Mouse (Mus musculus) testis, adult 2 months (tissue): ENCODE measurements around the gene Jph3. TPM values are rescaled to one million over a fixed set of nuclear protein-coding genes. Genes with fewer than 3 reads are reported as not detected.

ENCODE experiments used
- H3K27ac ChIP-seq: fragments of 200-500 bp; 2 replicates; pipeline ENCODE4 v1.5.1; 2012; ENCODE audit warnings: low read depth, low read length; ENCODE audit not compliant: control insufficient read depth, insufficient read depth
- H3K27me3 ChIP-seq: fragments of 200-500 bp; 2 replicates; pipeline ENCODE4 v1.6.1; 2012; ENCODE audit warnings: mild to moderate bottlenecking, low read length, moderate library complexity; ENCODE audit not compliant: control insufficient read depth, insufficient read depth
- H3K36me3 ChIP-seq: fragments of 200-500 bp; 2 replicates; pipeline ENCODE4 v1.6.1; 2012; ENCODE audit warnings: mild to moderate bottlenecking, low read length; ENCODE audit not compliant: control insufficient read depth, insufficient read depth
- H3K4me1 ChIP-seq: fragments of 200-500 bp; 2 replicates; pipeline ENCODE4 v1.6.1; 2012; ENCODE audit warnings: low read length; ENCODE audit not compliant: control insufficient read depth, insufficient read depth
- H3K4me3 ChIP-seq: fragments of 200-500 bp; 2 replicates; pipeline ENCODE4 v1.5.1; 2012; ENCODE audit warnings: low read depth, mild to moderate bottlenecking, low read length, moderate library complexity, mixed read lengths; ENCODE audit not compliant: control insufficient read depth
- CTCF ChIP-seq: fragments of 200-500 bp; IDR thresholded peaks from 2 replicates; pipeline ENCODE4 v1.5.1; 2012; ENCODE audit warnings: low read depth, mild to moderate bottlenecking, inconsistent platforms, low read length, moderate library complexity; ENCODE audit not compliant: control insufficient read depth, insufficient read depth, insufficient replicate concordance
- POLR2A ChIP-seq: fragments of 200-500 bp; IDR thresholded peaks from 2 replicates; pipeline ENCODE4 v1.6.1; 2012; ENCODE audit warnings: low read depth, mild to moderate bottlenecking, inconsistent platforms, low read length, moderate library complexity; ENCODE audit not compliant: control insufficient read depth
- polyA plus RNA-seq: library from polyadenylated mRNA; depleted of rRNA; stranded (reverse); fragments of >200 nt; gene quantifications from 2 replicates; pipeline ENCODE4 v1.2.3, GENCODE M21; 2012

Gene Jph3
- polyA plus RNA-seq, 1 experiment = 3.1 TPM

DNA sequence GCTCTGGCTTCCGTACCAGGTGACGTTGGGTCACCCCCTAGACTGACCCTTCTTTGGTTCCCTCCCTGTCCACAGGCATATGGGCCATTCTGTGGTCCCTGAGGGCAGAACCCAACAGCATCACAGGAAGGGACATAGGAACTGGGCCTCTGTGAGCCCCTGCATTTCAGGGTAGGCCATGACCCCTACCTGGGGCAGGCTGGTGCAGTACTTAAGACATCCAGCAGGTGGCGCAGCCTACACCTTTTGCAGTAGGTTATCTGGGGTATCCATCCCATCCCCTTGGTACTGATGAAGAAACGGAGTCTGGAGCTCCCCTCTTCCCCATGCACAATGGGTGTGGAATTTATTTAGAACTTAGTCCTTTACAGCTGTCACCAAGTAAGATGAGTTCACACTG lies 35.0 kb upstream of the Jph3 start:
- no peak for TF ChIP-seq POLR2A
- TF ChIP-seq CTCF = peak; percentile 96
- Histone ChIP-seq H3K4me1 (peaks cover 20% of the 10 kb centered on the region), H3K27me3 (no peaks in the 10 kb centered on the region), H3K36me3 (no peaks in the 10 kb centered on the region), H3K27ac (no peak overlapping the region), H3K4me3 (no peak overlapping the region)

DNA sequence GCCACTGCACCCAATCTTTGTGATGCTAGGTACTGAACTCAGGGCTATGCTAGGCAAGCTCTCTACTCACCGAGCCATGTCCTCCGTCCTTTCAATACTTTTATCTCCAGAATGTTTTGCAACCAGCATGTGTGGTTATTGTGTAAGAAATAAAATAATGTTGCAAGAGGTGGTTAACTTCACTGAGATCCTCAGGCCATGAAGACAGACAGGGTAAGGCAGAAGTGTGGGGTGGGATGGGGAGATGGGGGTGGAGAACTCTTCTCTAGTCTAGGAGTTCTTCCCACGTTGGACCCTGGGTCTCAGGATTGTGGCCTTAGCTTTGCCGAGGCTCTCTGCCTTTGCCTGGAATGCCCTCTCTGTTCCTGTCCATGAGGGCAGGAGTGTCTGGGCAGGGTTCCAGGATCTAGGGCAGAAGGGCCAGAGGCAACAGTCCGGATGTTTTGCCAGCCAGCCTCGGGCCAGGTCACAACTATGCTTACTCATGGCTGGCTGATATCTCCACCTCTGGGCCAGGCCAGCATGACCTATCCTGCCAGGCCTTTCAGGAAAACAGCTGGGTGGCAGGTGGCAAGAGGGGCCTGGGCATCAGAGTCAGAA lies 33.7 kb upstream of the Jph3 start:
- peaks cover 20% of the 10 kb centered on the region for H3K4me1 ChIP-seq
- H3K4me3 ChIP-seq = no peak overlapping the region
- TF ChIP-seq CTCF (no peak), POLR2A (no peak)
- no peaks in the 10 kb centered on the region for H3K27me3 ChIP-seq
- no peak overlapping the region for H3K27ac ChIP-seq
- no peaks in the 10 kb centered on the region for H3K36me3 ChIP-seq

DNA sequence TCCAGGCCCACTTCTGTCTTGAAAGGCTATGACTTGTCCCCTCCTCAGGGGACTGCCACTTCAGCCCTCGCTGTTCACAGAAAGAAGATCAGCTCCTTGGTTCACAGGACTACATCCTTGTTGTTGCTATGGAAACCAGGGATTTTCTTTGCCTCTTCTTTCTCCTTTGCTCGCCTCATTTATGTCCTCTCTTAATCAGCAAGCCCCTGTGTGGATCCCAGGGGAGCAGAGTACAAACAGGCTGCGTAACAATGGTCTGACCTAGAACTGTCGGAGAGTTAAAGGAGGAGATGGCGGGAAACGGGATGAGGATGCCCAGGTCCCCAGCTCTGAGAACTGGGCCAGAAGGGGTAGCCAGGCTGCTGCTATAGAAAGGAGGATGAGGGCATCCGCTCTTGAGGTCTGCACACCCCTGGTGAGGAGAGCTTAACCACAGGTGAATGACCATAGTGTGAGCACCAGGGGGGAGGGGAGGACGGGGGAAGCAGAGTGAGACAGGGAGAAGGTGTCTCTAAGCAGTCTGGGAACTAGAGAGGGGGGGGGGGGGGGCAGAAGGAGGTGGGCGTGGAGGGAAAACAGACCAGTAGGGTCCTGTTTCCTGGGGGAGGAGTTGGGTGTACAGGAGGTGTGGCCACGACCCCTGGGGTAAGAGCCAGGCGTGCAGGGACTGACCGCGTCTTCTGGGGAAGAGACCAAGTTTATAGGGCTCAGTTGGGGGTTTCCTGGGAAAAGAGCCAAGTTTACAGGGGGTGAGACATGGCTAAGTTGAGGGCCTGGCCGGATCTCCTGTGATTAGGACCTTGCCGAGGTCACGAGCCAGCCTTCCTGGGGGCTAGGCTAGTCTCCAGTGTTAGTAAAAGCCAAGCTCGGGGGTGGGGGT lies 31.4 kb upstream of the Jph3 start:
- Histone ChIP-seq H3K4me1 (peaks cover 20% of the 10 kb centered on the region), H3K4me3 (peak overlapping the region; percentile 72), H3K27me3 (no peaks in the 10 kb centered on the region), H3K36me3 (no peaks in the 10 kb centered on the region), H3K27ac (no peak overlapping the region)
- TF ChIP-seq CTCF (no peak), POLR2A (no peak)

DNA sequence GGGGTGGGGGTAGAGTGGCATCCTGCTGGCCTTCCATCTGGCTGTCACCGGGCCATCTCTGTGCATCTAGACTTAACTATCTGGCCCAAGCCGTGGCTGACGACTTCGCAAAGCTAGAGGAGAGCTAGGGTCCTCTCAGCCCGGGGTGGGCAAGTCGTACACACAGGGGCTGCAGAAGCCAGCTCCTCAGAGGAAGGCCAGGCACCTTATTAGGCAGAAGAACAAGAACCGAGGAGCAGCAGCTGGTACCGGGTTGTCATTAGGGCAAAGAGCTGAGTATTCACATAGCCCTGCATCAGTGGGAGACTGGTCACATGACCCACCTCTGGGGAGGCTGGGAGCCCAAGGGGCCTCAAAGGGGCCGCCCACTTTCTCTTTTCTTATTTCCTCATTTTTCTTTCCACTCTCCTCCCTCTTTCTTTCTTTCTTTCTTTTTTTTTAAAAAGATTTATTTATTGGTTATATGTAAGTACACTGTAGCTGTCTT lies 30.8 kb upstream of the Jph3 start:
- no peak for TF ChIP-seq CTCF
- TF ChIP-seq POLR2A = no peak
- Histone ChIP-seq H3K4me3 (peak overlapping the region; percentile 44), H3K27ac (no peak overlapping the region), H3K27me3 (no peaks in the 10 kb centered on the region), H3K4me1 (peaks cover 17% of the 10 kb centered on the region), H3K36me3 (no peaks in the 10 kb centered on the region)

- Histone ChIP-seq H3K4me1 (peaks cover 14% of the 10 kb centered on the region), H3K36me3 (no peaks in the 10 kb centered on the region), H3K27ac (no peak overlapping the region), H3K4me3 (no peak overlapping the region), H3K27me3 (no peaks in the 10 kb centered on the region)
- TF ChIP-seq CTCF = no peak
- no peak for TF ChIP-seq POLR2A
Observed at GRCm38 (mm10) chr8:121699936-121700335, 29.5 kb upstream of the Jph3 start.

- Histone ChIP-seq H3K27ac (no peak overlapping the region), H3K27me3 (no peaks in the 10 kb centered on the region), H3K4me3 (no peak overlapping the region), H3K36me3 (no peaks in the 10 kb centered on the region), H3K4me1 (peaks cover 4% of the 10 kb centered on the region; the same call in 1 of the 2 replicates)
- TF ChIP-seq POLR2A (no peak), CTCF (no peak)
Observed at GRCm38 (mm10) chr8:121705174-121705573, 24.2 kb upstream of the Jph3 start.

- Histone ChIP-seq H3K27me3 (no peaks in the 10 kb centered on the region), H3K4me3 (no peak overlapping the region), H3K4me1 (peaks cover 4% of the 10 kb centered on the region; the same call in 1 of the 2 replicates), H3K36me3 (no peaks in the 10 kb centered on the region), H3K27ac (no peak overlapping the region)
- TF ChIP-seq POLR2A (no peak), CTCF (no peak)
Observed at GRCm38 (mm10) chr8:121706956-121707355, 22.5 kb upstream of the Jph3 start.

GRCm38 (mm10) chr8:121708406-121708805 lies 21.0 kb upstream of the Jph3 start:
- TF ChIP-seq CTCF (no peak), POLR2A (no peak)
- H3K4me3 ChIP-seq = no peak overlapping the region
- H3K4me1 ChIP-seq = peaks cover 4% of the 10 kb centered on the region; the same call in 1 of the 2 replicates
- H3K27me3 ChIP-seq = no peaks in the 10 kb centered on the region
- no peak overlapping the region for H3K27ac ChIP-seq
- no peaks in the 10 kb centered on the region for H3K36me3 ChIP-seq
